Mouse (Mus musculus) forebrain, embryonic 14.5 days (tissue): Measurements from ENCODE around the gene Pigs. TPM values are rescaled to one million over a fixed set of nuclear protein-coding genes. Genes with fewer than 3 reads are reported as not detected.

Experiments used
- ATAC-seq: fragments of 200-750 bp; cut with Nextera tagmentation; 2 replicates; pipeline ENCODE4 v1.8.0; 2017; ENCODE audit warnings: mild to moderate bottlenecking, moderate library complexity
- DNase-seq: peaks from one replicate; pipeline ENCODE4 v3.0.0-alpha.2; 2015; ENCODE audit warnings: low spot score
- H3K27ac ChIP-seq: fragments of 300-500 bp; sonication (generic); 2 replicates; pipeline ENCODE4 v1.5.1; 2014; ENCODE audit warnings: low read depth, mild to moderate bottlenecking, control low read depth, low read length, moderate library complexity
- H3K27me3 ChIP-seq: fragments of 300-500 bp; sonication (generic); replicated peaks from 2 replicates; pipeline ENCODE4 v1.6.1; 2014; ENCODE audit warnings: low read length, control low read depth, mixed read lengths; ENCODE audit not compliant: control insufficient read depth, insufficient read depth
- H3K36me3 ChIP-seq: fragments of 300-500 bp; sonication (generic); 2 replicates; pipeline ENCODE4 v1.6.1; 2014; ENCODE audit warnings: low read length, control low read depth; ENCODE audit not compliant: control insufficient read depth, insufficient read depth
- H3K4me1 ChIP-seq: fragments of 300-500 bp; sonication (generic); 2 replicates; pipeline ENCODE4 v1.6.1; 2014; ENCODE audit warnings: antibody characterized with exemption, low read length, control low read depth; ENCODE audit not compliant: control insufficient read depth, insufficient read depth
- H3K4me2 ChIP-seq: fragments of 300-500 bp; sonication (generic); 2 replicates; pipeline ENCODE4 v1.6.1; 2014; ENCODE audit warnings: mild to moderate bottlenecking, control low read depth, low read length
- H3K4me3 ChIP-seq: fragments of 300-500 bp; sonication (generic); 2 replicates; pipeline ENCODE4 v1.5.1; 2014; ENCODE audit warnings: low read depth, low read length, control low read depth
- H3K9ac ChIP-seq: fragments of 300-500 bp; sonication (generic); 2 replicates; pipeline ENCODE4 v1.6.1; 2014; ENCODE audit warnings: mild to moderate bottlenecking, low read length, control low read depth, moderate library complexity
- H3K9me3 ChIP-seq: fragments of 300-500 bp; sonication (generic); replicated peaks from 2 replicates; pipeline ENCODE4 v1.6.1; 2016; ENCODE audit warnings: low read length, control low read depth, mixed read lengths; ENCODE audit not compliant: control insufficient read depth
- whole genome bisulfite sequencing: fragments of 180-500 bp; shearing (Covaris S2); extraction: QIAGEN DNeasy Blood & Tissue Kit; methylation state at CpG from one replicate; pipeline ENCODE4 v1.1.7; 2014; 5-methylcytosine and 5-hydroxymethylcytosine counted together
- polyA plus RNA-seq: library from polyadenylated mRNA; unstranded; fragments of >200 nt; fragmentation: Nextera tagmentation; extraction: Ambion mirVana; gene quantifications from 2 replicates; pipeline ENCODE4 v1.2.1, GENCODE M21; 2014

The Pigs gene
- polyA plus RNA-seq, 1 experiment from 2014 or later, result 46.8 TPM

DNA sequence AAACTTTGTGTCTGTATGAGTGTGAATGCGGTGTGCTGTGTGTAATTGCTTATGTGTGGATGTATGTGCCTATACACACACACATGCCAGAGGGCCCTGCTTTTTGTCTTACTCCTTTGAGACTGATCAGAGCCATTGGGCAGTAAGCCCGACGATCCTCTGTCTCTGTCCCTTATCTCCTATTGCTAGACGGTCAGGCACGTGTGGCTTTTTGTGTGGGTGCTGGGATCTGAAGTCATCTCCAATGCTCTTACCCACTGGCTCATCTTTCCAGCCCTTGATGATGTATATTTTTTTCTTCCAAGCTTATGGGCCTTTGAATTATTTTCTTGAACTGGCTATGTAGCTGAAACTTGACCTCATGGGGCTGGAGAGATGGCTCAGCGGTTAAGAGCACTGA, 26.7 kb downstream of the Pigs start:
- no peak for ATAC-seq
- Histone ChIP-seq H3K36me3 (no peaks in the 10 kb centered on the region), H3K4me1 (no peaks in the 10 kb centered on the region), H3K9ac (no peak overlapping the region), H3K4me2 (no peak overlapping the region), H3K27ac (no peak overlapping the region), H3K9me3 (no peaks in the 10 kb centered on the region), H3K4me3 (no peak overlapping the region), H3K27me3 (no peaks in the 10 kb centered on the region)
- WGBS, result 85% methylated on average over 6 of the region's 6 CpGs
- DNase-seq, result no peak

- Histone ChIP-seq H3K9ac (no peak overlapping the region), H3K27me3 (no peaks in the 10 kb centered on the region), H3K4me3 (no peak overlapping the region), H3K4me1 (no peaks in the 10 kb centered on the region), H3K27ac (no peak overlapping the region), H3K9me3 (no peaks in the 10 kb centered on the region), H3K4me2 (no peak overlapping the region), H3K36me3 (no peaks in the 10 kb centered on the region)
- 30% methylated on average over 4 of the region's 4 CpGs for WGBS
- ATAC-seq (no peak), DNase-seq (peak; percentile 79)
These were observed 27.4 kb downstream of the Pigs start for GRCm38 (mm10) chr11:78355471-78356238.

- no peak overlapping the region for H3K4me2 ChIP-seq
- ATAC-seq, result no peak
- no peak for DNase-seq
- H3K4me3 ChIP-seq, result no peak overlapping the region
- H3K4me1 ChIP-seq, result no peaks in the 10 kb centered on the region
- no peaks in the 10 kb centered on the region for H3K9me3 ChIP-seq
- H3K27me3 ChIP-seq, result no peaks in the 10 kb centered on the region
- 14% methylated on average over 22 of the region's 22 CpGs for WGBS
- H3K36me3 ChIP-seq, result no peaks in the 10 kb centered on the region
- no peak overlapping the region for H3K9ac ChIP-seq
- no peak overlapping the region for H3K27ac ChIP-seq
These were observed 30.3 kb downstream of the Pigs start for GRCm38 (mm10) chr11:78358330-78359007.

DNA sequence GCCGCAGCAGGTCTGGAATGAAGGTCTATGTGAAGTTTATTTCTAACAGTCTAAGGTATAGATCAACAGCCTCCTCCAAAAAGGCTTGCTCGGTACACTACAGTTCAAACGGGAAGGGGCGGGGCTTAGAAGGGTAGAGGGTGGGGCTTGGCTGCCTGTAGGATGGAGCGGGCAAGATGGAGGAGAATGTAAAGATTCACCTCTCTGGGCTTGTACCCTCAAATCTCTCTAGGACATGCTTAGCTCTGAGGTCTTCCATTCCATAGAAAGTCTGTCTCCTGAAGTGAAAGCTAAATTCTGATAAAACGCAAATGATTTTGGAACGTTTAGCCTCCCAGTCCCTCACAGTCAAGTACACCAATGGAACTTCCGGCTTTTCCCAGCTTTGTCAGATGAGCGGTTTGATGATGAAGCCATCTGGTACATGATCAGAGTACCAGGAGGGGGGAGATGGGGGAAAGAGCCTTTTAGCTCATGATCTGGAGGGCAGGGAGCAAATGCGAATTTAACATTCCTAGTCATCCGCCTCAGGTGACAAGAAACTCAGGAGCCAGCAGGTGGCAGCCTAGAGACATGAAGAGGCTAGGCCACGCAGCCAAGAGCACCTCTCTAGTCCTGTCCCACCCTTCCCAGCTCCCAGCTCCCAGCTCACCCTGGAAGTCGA, 32.0 kb downstream of the Pigs start:
- Histone ChIP-seq H3K27me3 (no peaks in the 10 kb centered on the region), H3K36me3 (no peaks in the 10 kb centered on the region), H3K4me1 (no peaks in the 10 kb centered on the region), H3K27ac (no peak overlapping the region), H3K9ac (no peak overlapping the region), H3K9me3 (no peaks in the 10 kb centered on the region), H3K4me3 (peak overlapping the region; percentile 14; the same call in 1 of the 2 replicates), H3K4me2 (peak overlapping the region; percentile 41)
- peak; percentile 70 for ATAC-seq
- 13% methylated on average over 13 of the region's 13 CpGs for WGBS
- peak; percentile 82 for DNase-seq

GRCm38 (mm10) chr11:78360789-78361131, 32.5 kb downstream of the Pigs start:
- H3K27ac ChIP-seq, result no peak overlapping the region
- H3K27me3 ChIP-seq, result no peaks in the 10 kb centered on the region
- no peaks in the 10 kb centered on the region for H3K9me3 ChIP-seq
- H3K4me1 ChIP-seq, result no peaks in the 10 kb centered on the region
- no peak overlapping the region for H3K4me3 ChIP-seq
- H3K9ac ChIP-seq, result no peak overlapping the region
- H3K4me2 ChIP-seq, result no peak overlapping the region
- no peaks in the 10 kb centered on the region for H3K36me3 ChIP-seq
- ATAC-seq, result no peak; the same call in 1 of the 2 replicates
- DNase-seq, result no peak
- 53% methylated on average over 2 of the region's 2 CpGs for WGBS

GRCm38 (mm10) chr11:78363309-78364007, 35.2 kb downstream of the Pigs start:
- Histone ChIP-seq H3K9me3 (no peaks in the 10 kb centered on the region), H3K4me2 (no peak overlapping the region), H3K4me1 (no peaks in the 10 kb centered on the region), H3K9ac (no peak overlapping the region), H3K27me3 (no peaks in the 10 kb centered on the region), H3K4me3 (no peak overlapping the region), H3K36me3 (no peaks in the 10 kb centered on the region), H3K27ac (no peak overlapping the region)
- no peak for ATAC-seq
- 84% methylated on average over 13 of the region's 13 CpGs for WGBS
- DNase-seq, result no peak

DNA sequence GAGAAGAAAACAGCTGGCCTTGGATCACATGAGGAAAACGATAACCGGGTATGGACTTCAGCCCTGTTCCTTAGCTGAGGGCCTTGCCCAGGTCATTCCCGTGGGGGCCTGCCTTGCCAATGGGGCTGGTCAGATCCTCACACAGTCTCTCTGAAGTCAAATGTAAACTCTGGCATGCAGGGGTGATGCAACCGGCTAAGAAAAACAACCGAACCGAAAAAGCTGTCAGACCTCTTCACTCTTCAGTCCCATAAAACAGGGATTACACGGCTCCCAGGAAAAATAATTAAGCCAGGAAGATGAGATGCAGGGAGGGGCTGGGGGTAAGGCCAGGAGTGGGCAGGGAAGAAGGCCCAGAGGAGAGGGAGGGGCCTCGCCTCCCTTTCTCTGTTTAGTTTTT, 35.9 kb downstream of the Pigs start:
- H3K9me3 ChIP-seq, result no peaks in the 10 kb centered on the region
- no peaks in the 10 kb centered on the region for H3K27me3 ChIP-seq
- H3K4me3 ChIP-seq, result no peak overlapping the region
- DNase-seq (no peak), ATAC-seq (no peak)
- H3K4me2 ChIP-seq, result no peak overlapping the region
- no peak overlapping the region for H3K9ac ChIP-seq
- 58% methylated on average over 8 of the region's 8 CpGs for WGBS
- no peaks in the 10 kb centered on the region for H3K4me1 ChIP-seq
- no peak overlapping the region for H3K27ac ChIP-seq
- H3K36me3 ChIP-seq, result no peaks in the 10 kb centered on the region

DNA sequence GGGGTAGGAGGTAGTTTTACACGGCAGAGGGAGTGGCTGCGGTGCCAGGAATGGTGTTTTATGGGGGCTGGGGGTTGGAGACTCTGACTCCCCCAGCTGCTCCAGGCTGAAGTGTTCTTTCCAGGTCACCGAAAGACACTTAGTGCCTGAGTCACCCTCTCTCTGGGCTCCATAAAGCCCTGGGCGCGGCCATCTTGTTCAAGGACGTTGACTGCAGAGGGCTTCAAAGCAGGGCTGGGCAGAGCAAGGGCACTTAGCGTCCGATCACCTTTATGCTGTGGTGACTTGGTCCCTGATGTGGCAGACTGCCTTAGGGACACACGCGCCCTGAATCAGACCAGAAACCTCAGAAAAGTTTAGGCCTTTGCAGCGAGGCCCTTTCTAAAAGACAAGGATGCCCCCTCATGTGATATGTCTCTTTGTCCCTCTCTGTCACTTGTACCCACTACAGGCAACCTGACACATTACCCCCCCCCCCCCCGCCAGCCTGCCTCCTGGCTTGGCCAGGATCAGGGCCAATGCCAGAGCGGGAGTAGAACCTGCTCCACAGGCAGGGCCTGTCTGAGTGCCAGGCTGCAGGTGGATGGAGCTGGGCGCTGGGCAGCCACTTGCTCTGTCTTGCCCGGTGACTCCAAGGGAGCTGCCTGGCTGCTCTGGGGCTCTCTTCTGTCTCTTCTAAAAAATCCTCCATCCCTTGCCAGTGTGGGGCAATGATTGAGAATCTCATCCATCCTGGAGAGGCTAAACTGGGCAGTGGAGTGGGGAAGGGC, 39.4 kb downstream of the Pigs start:
- 91% methylated on average over 15 of the region's 15 CpGs for WGBS
- Histone ChIP-seq H3K36me3 (no peaks in the 10 kb centered on the region), H3K4me2 (no peak overlapping the region), H3K27ac (no peak overlapping the region), H3K9ac (no peak overlapping the region), H3K9me3 (no peaks in the 10 kb centered on the region), H3K4me3 (no peak overlapping the region), H3K4me1 (no peaks in the 10 kb centered on the region), H3K27me3 (no peaks in the 10 kb centered on the region)
- DNase-seq (no peak), ATAC-seq (no peak)
